Mouse (Mus musculus): Measurements from ENCODE around the gene Vav1. TPM values are rescaled to one million over a fixed set of nuclear protein-coding genes. Genes with fewer than 3 reads are reported as not detected.

Gene Vav1
- polyA plus RNA-seq, 1 experiment, result 0.86 TPM

DNA sequence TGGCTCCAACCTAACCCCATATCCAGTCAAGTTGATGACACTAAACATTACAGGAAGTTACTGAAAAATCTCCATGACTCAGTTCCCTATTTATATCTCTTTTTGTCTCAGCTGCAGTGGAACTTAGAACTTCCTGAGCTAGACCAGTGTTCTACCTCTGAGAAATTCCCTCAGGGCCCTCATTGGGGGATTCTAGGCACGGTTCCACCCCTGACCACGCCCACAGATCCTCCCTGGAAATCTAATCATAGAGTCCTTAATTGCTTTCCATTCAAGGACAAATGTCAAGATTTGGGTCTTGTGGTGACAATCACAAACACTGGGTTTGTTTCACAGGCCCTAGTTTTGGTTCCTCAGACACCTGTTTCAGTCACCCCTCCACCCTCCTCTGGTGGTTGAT, 6.2 kb downstream of the Vav1 start:
- no peak for DNase-seq (ENCODE audit: low read depth)
- TF ChIP-seq CTCF (IDR thresholded peaks at IDR 0.05; ENCODE audit: borderline replicate concordance, extremely low read depth, insufficient read depth, insufficient read length) (no peak), POLR2A (IDR thresholded peaks at IDR 0.05; ENCODE audit: borderline replicate concordance, extremely low read depth, insufficient read depth, insufficient read length, poor library complexity, severe bottlenecking) (no peak)

DNA sequence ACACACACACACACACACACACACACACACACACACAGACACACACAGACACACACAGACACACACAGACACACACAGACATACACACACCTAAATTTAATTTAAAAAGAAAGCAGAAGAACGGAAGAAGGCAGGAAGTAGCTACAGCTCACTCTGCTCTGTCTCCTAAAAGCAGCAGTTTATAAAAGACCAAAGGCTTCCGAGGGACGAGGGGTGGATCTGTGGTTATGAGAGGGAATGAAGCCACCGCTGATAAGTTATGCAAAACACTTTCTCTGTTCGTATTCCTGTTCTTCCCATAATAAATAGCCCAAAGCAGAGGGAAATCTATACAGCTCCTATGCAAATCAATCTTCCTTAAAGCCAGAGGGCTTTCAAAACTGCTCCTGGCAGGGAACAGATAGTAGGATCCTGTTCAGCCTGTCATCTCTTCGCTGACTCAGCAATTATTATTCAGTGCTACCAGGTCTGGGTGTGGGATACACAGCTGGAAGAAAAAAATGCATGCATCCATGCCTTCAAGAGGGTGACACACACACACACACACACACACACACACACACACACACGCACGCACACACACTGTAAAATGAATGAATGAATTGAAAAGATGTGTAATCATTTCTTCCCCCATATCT, 7.9 kb downstream of the Vav1 start:
- TF ChIP-seq CTCF (IDR thresholded peaks at IDR 0.05; ENCODE audit: borderline replicate concordance, extremely low read depth, insufficient read depth, insufficient read length) (no peak), POLR2A (IDR thresholded peaks at IDR 0.05; ENCODE audit: borderline replicate concordance, extremely low read depth, insufficient read depth, insufficient read length, poor library complexity, severe bottlenecking) (no peak)
- DNase-seq (ENCODE audit: low read depth), result peak; percentile 42

DNA sequence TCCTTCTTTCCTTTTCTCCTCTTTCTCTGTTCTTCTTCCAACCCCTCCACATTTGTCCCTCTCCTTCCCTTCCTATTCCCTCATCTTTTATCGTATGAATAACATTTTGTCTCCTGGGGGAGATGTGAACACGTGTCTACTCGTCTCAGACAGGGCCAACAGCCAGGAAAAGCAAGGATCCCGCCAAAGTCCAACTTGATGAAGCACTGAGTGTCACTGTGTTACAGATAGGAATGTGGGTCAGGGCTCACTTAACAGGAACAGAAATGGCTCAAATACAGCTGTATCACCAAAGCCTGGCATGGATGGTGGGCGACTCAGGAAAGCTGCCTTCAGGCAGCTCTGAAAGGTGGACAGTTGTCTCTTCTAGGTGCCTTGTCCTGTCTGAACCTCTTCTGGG, 10.4 kb downstream of the Vav1 start:
- no peak for DNase-seq (ENCODE audit: low read depth)
- no peak for TF ChIP-seq CTCF (IDR thresholded peaks at IDR 0.05; ENCODE audit: borderline replicate concordance, extremely low read depth, insufficient read depth, insufficient read length)
- no peak for TF ChIP-seq POLR2A (IDR thresholded peaks at IDR 0.05; ENCODE audit: borderline replicate concordance, extremely low read depth, insufficient read depth, insufficient read length, poor library complexity, severe bottlenecking)

GRCm38 (mm10) chr17:57290001-57290670, 11.2 kb downstream of the Vav1 start:
- TF ChIP-seq POLR2A (IDR thresholded peaks at IDR 0.05; ENCODE audit: borderline replicate concordance, extremely low read depth, insufficient read depth, insufficient read length, poor library complexity, severe bottlenecking) (no peak), CTCF (IDR thresholded peaks at IDR 0.05; ENCODE audit: borderline replicate concordance, extremely low read depth, insufficient read depth, insufficient read length) (no peak)
- no peak for DNase-seq (ENCODE audit: low read depth)

DNA sequence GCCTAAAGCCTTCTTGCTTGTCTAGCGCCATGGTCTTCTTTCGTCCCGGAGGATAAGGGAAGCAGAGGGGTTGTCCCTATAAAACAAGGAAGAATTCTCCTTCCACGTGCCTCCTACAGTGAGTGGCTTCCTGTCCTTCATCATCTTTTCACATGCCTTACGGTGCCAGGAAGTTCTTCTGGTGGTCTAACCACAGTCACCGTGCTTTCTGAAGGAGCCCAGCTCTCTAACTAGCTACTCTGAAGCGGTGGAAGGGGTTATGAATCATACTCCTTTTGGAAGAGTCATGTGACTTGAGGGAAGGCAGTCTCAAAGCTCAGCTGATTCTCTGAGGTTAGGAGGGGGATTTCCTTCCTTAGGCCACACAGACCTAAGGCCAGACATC, 11.8 kb downstream of the Vav1 start:
- TF ChIP-seq POLR2A (IDR thresholded peaks at IDR 0.05; ENCODE audit: borderline replicate concordance, extremely low read depth, insufficient read depth, insufficient read length, poor library complexity, severe bottlenecking) (no peak), CTCF (IDR thresholded peaks at IDR 0.05; ENCODE audit: borderline replicate concordance, extremely low read depth, insufficient read depth, insufficient read length) (no peak)
- DNase-seq (ENCODE audit: low read depth), result no peak

DNA sequence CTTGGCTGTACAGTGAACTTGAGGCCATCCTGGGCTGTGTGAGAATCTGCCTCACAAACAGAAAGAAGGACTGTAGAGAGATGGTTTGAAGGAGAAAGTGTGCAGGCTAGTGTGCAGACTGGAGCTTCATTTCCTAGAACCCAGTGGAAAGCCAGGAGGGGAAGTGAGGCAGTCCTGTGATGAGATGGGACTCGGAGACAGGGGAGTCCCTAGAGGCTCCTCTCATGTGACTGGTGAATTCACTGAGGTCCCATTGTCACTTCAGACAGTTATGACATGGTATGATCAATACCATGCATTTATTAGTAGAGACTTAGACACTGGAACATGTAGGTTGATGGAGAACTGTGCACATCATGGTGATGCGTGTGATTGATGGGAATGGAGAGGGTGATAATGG, 13.4 kb downstream of the Vav1 start:
- DNase-seq (ENCODE audit: low read depth), result no peak
- TF ChIP-seq POLR2A (IDR thresholded peaks at IDR 0.05; ENCODE audit: borderline replicate concordance, extremely low read depth, insufficient read depth, insufficient read length, poor library complexity, severe bottlenecking), result no peak
- no peak for TF ChIP-seq CTCF (IDR thresholded peaks at IDR 0.05; ENCODE audit: borderline replicate concordance, extremely low read depth, insufficient read depth, insufficient read length)

DNA sequence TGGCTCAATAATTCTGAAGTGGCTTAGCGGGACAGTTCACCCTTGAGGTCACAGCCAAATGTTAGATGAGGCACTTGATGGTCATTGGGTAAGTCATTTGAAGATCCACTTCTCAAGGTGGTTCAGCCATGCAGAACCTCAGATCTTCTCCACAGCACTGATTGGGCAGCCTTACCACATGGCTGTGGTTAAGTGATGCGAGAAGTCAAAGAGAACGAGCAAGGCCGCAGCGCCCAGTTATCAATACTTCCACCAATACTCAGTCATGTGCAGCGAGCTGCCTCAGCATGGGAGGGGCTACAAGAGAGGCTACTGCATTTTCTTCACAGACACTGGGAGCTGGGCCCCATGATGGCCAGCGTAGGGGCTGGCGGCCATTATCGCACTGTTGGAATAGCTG, 14.1 kb downstream of the Vav1 start:
- TF ChIP-seq CTCF (IDR thresholded peaks at IDR 0.05; ENCODE audit: borderline replicate concordance, extremely low read depth, insufficient read depth, insufficient read length), result no peak
- TF ChIP-seq POLR2A (IDR thresholded peaks at IDR 0.05; ENCODE audit: borderline replicate concordance, extremely low read depth, insufficient read depth, insufficient read length, poor library complexity, severe bottlenecking), result no peak
- no peak for DNase-seq (ENCODE audit: low read depth)

DNA sequence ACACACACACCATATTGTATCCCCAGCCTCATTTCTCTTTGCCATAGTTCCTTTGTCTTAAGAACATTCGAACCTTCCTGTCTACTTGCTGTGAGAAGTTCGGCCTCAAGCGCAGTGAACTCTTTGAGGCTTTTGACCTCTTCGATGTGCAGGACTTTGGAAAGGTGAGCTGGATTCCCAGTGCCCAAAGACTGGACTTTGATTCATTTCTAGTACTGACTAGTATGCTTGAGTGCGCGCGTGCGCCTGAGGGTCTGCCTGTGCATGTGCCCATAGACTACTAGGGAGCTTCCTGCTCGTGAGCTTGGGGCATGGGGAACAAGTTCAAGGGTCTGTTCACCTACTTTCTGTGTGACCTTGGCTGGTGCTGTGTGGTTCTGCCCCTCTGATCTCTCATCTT, 17.0 kb downstream of the Vav1 start:
- DNase-seq (ENCODE audit: low read depth), result no peak
- TF ChIP-seq POLR2A (IDR thresholded peaks at IDR 0.05; ENCODE audit: borderline replicate concordance, extremely low read depth, insufficient read depth, insufficient read length, poor library complexity, severe bottlenecking) (no peak), CTCF (IDR thresholded peaks at IDR 0.05; ENCODE audit: borderline replicate concordance, extremely low read depth, insufficient read depth, insufficient read length) (no peak)

GRCm38 (mm10) chr17:57297040-57297439, 18.1 kb downstream of the Vav1 start:
- TF ChIP-seq CTCF (IDR thresholded peaks at IDR 0.05; ENCODE audit: borderline replicate concordance, extremely low read depth, insufficient read depth, insufficient read length), result no peak
- no peak for TF ChIP-seq POLR2A (IDR thresholded peaks at IDR 0.05; ENCODE audit: borderline replicate concordance, extremely low read depth, insufficient read depth, insufficient read length, poor library complexity, severe bottlenecking)

GRCm38 (mm10) chr17:57305593-57305992, 26.7 kb downstream of the Vav1 start:
- no peak for TF ChIP-seq CTCF (IDR thresholded peaks at IDR 0.05; ENCODE audit: borderline replicate concordance, extremely low read depth, insufficient read depth, insufficient read length)
- no peak for DNase-seq (ENCODE audit: low read depth)

More at GRCm38 (mm10) chr17:57297040-57297439, 18.1 kb downstream of the Vav1 start:
- no peak for DNase-seq (ENCODE audit: low read depth)

- TF ChIP-seq CTCF (IDR thresholded peaks at IDR 0.05; ENCODE audit: borderline replicate concordance, extremely low read depth, insufficient read depth, insufficient read length), result no peak
- no peak for TF ChIP-seq POLR2A (IDR thresholded peaks at IDR 0.05; ENCODE audit: borderline replicate concordance, extremely low read depth, insufficient read depth, insufficient read length, poor library complexity, severe bottlenecking)
- no peak for DNase-seq (ENCODE audit: low read depth)
Measured at GRCm38 (mm10) chr17:57307074-57307473, 28.2 kb downstream of the Vav1 start.

GRCm38 (mm10) chr17:57311801-57312200, 32.9 kb downstream of the Vav1 start:
- no peak for TF ChIP-seq POLR2A (IDR thresholded peaks at IDR 0.05; ENCODE audit: borderline replicate concordance, extremely low read depth, insufficient read depth, insufficient read length, poor library complexity, severe bottlenecking)
- no peak for TF ChIP-seq CTCF (IDR thresholded peaks at IDR 0.05; ENCODE audit: borderline replicate concordance, extremely low read depth, insufficient read depth, insufficient read length)
- no peak for DNase-seq (ENCODE audit: low read depth)

Data from brain, embryonic 14.5 days (tissue).